Mouse (Mus musculus) lung, embryonic 16.5 days (tissue): ENCODE measurements around the gene Dmrt3. TPM values are rescaled to one million over a fixed set of nuclear protein-coding genes. Genes with fewer than 3 reads are reported as not detected.

Experiments
- ATAC-seq: fragments of 200-750 bp; cut with Nextera tagmentation; 2 replicates; pipeline ENCODE4 v1.8.0; 2017; ENCODE audit warnings: low read depth, mild to moderate bottlenecking, moderate library complexity
- H3K27ac ChIP-seq: fragments of 300-500 bp; sonication (generic); 2 replicates; pipeline ENCODE4 v1.5.1; 2014; ENCODE audit warnings: mild to moderate bottlenecking, control low read depth, low read length
- H3K27me3 ChIP-seq: fragments of 300-500 bp; sonication (generic); 2 replicates; pipeline ENCODE4 v1.6.1; 2014; ENCODE audit warnings: low read depth, low read length, mixed read lengths; ENCODE audit not compliant: control insufficient read depth, insufficient read depth
- H3K36me3 ChIP-seq: fragments of 300-500 bp; sonication (generic); 2 replicates; pipeline ENCODE4 v1.6.1; 2014; ENCODE audit warnings: low read length; ENCODE audit not compliant: control insufficient read depth, insufficient read depth
- H3K4me1 ChIP-seq: fragments of 300-500 bp; sonication (generic); replicated peaks from 2 replicates; pipeline ENCODE4 v1.6.1; 2014; ENCODE audit warnings: low read length, mixed read lengths; ENCODE audit not compliant: control insufficient read depth, insufficient read depth
- H3K4me2 ChIP-seq: fragments of 300-500 bp; sonication (generic); 2 replicates; pipeline ENCODE4 v1.6.1; 2014; ENCODE audit warnings: low read depth, low read length, control low read depth
- H3K4me3 ChIP-seq: fragments of 300-500 bp; sonication (generic); 2 replicates; pipeline ENCODE4 v1.5.1; 2014; ENCODE audit warnings: mild to moderate bottlenecking, low read length, control low read depth
- H3K9ac ChIP-seq: fragments of 300-500 bp; sonication (generic); 2 replicates; pipeline ENCODE4 v1.6.1; 2014; ENCODE audit warnings: low read length, control low read depth
- H3K9me3 ChIP-seq: fragments of 300-500 bp; sonication (generic); 2 replicates; pipeline ENCODE4 v1.6.1; 2016; ENCODE audit warnings: low read length; ENCODE audit not compliant: control insufficient read depth
- WGBS: fragments of 180-500 bp; shearing (Covaris S2); extraction: QIAGEN DNeasy Blood & Tissue Kit; methylation state at CpG from one replicate; pipeline ENCODE4 v1.1.7; 2014; 5-methylcytosine and 5-hydroxymethylcytosine counted together
- polyA plus RNA-seq: library from polyadenylated mRNA; unstranded; fragments of >200 nt; fragmentation: Nextera tagmentation; extraction: Ambion mirVana; gene quantifications from 2 replicates; pipeline ENCODE4 v1.2.1, GENCODE M21; 2015

Gene Dmrt3
- polyA plus RNA-seq, 1 experiment from 2014 or later: 0.44 TPM

DNA sequence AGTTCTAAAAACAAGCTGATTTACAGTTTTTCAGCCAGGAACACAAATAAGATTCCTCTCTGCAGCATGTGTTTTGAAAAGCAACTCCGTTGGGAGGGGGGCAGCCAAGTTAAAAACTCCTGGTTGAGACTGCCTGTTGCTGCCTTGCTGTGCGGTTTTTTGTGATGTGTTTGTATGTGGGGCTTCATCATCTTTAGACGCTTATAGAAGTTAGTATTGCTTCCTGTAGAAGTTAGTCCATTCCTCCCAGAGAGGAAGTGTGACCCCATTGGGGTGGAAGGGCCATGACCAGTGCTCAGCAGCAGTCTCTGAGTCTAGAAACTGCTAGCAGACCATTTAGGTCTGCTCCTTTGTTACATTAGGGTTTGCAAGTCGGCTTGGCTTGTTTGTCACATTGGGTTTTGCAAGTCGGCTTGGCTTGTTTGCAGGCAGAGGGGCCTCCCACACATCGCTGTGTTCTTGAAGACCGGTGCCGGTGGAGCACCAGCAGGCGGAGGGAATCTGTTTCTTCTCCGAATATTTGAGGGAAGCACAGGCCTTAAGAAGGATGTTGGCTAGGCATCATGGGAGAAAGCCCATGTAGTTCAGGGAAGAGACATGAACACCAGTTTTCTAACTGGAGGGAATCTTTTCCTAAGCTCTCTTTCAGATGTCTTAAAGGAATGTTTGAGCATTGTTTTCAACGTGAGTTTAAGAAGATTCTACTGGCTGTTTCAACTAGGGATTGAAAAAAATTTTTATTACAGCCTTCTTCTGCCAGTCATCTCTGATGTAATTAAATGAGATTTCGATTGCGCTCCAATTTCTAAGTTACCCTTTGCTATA is 3.6 kb downstream of the Dmrt3 start:
- H3K36me3 ChIP-seq: no peaks in the 10 kb centered on the region
- peaks cover 93% of the 10 kb centered on the region for H3K27me3 ChIP-seq
- WGBS: 13% methylated on average over 13 of the region's 13 CpGs
- H3K9me3 ChIP-seq: no peaks in the 10 kb centered on the region
- H3K4me3 ChIP-seq: no peak overlapping the region
- no peak overlapping the region for H3K9ac ChIP-seq
- H3K4me2 ChIP-seq: no peak overlapping the region
- H3K27ac ChIP-seq: no peak overlapping the region
- ATAC-seq: no peak
- peaks cover 17% of the 10 kb centered on the region for H3K4me1 ChIP-seq

DNA sequence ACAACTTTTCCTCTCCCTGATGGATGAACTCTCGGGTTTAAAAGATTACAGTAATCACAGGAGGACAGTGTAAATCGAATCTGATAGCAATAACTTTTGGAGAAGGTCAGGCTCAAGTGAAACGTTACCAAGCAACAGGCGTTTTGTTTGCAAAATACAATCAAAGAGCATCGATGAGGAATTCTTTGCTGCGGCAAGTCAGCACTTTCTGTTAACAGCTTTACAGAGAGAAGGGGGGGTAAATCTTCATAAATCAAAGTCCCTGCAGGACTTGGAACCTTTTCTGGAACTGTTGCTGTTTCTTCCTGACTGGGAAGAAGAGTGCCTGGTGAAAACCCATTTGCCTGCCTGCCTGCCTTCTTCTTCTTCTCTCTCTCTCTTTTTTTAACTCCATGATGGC is 5.8 kb downstream of the Dmrt3 start:
- Histone ChIP-seq H3K36me3 (no peaks in the 10 kb centered on the region), H3K4me3 (no peak overlapping the region), H3K27me3 (peaks cover 95% of the 10 kb centered on the region), H3K9ac (no peak overlapping the region), H3K4me2 (no peak overlapping the region), H3K4me1 (peaks cover 5% of the 10 kb centered on the region), H3K27ac (no peak overlapping the region), H3K9me3 (no peaks in the 10 kb centered on the region)
- 10% methylated on average over 6 of the region's 6 CpGs for WGBS
- ATAC-seq: no peak

DNA sequence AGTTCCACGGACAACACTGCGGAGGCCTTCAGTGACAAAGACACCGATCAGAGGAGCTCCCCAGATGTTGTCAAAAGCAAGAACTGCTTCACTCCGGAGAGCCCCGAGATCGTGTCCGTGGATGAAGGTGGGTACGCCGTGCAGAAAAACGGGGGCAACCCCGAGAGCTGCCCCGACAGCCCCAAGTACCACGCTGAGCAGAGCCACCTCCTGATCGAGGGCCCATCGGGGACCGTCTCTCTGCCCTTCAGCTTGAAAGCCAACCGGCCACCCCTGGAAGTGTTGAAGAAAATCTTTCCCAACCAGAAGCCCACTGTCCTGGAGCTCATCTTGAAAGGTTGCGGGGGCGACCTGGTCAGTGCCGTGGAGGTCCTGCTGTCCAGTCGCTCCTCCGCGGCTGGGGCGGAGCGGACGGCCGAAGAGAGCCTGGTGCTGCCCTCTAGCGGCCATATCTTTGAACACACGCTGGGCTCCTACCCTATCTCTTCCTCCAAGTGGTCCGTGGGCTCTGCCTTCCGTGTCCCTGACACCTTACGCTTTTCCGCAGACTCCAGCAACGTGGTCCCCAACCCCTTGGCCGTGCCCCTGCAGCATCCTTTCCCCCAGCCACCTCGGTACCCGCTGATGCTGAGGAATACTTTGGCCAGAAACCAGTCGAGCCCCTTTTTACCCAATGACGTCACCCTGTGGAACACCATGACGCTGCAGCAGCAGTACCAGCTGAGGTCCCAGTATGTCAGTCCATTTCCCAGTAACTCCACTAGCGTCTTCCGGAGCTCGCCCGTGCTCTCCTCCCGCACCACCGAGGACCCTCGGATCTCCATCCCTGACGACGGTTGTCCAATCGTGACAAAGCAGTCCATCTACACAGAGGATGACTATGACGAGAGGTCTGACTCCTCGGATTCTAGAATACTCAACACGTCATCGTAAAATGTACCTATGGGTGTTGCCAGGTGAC is 12.5 kb downstream of the Dmrt3 start:
- no peak overlapping the region for H3K27ac ChIP-seq

DNA sequence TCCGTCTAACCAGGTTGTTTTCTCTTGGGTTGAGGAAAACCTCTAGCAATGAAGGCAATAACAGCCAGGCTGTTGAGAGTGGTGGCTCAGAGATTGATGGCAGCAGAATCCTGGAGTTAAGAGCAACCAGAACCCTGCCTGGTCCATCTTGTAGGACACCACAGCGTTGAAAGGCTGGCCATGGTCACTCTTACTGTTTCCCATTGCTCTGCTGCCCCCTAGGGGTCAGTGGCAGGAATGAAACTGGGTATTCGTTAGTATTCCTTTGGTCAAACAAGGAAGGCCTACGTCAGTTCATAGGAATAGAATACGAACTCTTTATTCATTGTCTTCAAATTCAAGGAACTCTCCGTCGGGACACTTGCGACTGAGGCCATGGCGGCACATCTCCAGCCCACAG is 18.4 kb downstream of the Dmrt3 start:
- H3K9me3 ChIP-seq: no peaks in the 10 kb centered on the region
- no peaks in the 10 kb centered on the region for H3K4me1 ChIP-seq
- 9% methylated on average over 9 of the region's 9 CpGs for WGBS
- ATAC-seq: peak; percentile 67
- H3K36me3 ChIP-seq: no peaks in the 10 kb centered on the region
- no peak overlapping the region for H3K4me2 ChIP-seq
- no peak overlapping the region for H3K4me3 ChIP-seq
- H3K27ac ChIP-seq: no peak overlapping the region
- no peak overlapping the region for H3K9ac ChIP-seq
- H3K27me3 ChIP-seq: peaks cover 36% of the 10 kb centered on the region

More for the DNA sequence above, 12.5 kb downstream of the Dmrt3 start:
- H3K27me3 ChIP-seq: peaks cover 84% of the 10 kb centered on the region
- 30% methylated on average over 54 of the region's 54 CpGs for whole genome bisulfite sequencing
- no peaks in the 10 kb centered on the region for H3K9me3 ChIP-seq
- ATAC-seq: peak; percentile 73
- no peak overlapping the region for H3K9ac ChIP-seq
- peak overlapping the region; percentile 28 for H3K4me3 ChIP-seq
- H3K36me3 ChIP-seq: no peaks in the 10 kb centered on the region
- peak overlapping the region; percentile 47 for H3K4me2 ChIP-seq
- H3K4me1 ChIP-seq: peaks cover 3% of the 10 kb centered on the region

DNA sequence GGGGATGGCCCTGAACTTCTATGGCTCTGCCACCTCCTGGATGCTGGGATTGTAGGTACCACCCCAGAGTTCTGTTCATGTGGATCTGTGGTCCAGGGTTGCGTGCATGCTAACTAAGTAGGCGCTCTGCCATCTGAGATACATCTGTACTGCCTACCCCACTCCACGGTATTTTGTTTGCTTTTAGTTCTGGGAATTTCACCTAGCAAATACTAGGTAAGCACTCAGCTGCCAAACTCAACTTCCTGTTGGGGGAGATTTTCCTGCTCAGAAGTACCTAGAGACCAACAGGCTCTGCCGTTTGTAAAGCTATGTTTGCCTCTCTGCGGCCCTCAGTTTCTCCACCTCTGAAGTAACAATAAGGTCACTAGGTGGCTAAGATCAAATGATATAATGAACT is 25.0 kb downstream of the Dmrt3 start:
- 51% methylated on average over 5 of the region's 5 CpGs for WGBS
- Histone ChIP-seq H3K4me1 (peaks cover 7% of the 10 kb centered on the region; the same call in 1 of the 2 replicates), H3K4me3 (no peak overlapping the region), H3K27ac (no peak overlapping the region), H3K27me3 (no peaks in the 10 kb centered on the region), H3K9ac (no peak overlapping the region), H3K4me2 (peak overlapping the region; percentile 61), H3K36me3 (no peaks in the 10 kb centered on the region), H3K9me3 (no peaks in the 10 kb centered on the region)
- ATAC-seq: peak; percentile 64

DNA sequence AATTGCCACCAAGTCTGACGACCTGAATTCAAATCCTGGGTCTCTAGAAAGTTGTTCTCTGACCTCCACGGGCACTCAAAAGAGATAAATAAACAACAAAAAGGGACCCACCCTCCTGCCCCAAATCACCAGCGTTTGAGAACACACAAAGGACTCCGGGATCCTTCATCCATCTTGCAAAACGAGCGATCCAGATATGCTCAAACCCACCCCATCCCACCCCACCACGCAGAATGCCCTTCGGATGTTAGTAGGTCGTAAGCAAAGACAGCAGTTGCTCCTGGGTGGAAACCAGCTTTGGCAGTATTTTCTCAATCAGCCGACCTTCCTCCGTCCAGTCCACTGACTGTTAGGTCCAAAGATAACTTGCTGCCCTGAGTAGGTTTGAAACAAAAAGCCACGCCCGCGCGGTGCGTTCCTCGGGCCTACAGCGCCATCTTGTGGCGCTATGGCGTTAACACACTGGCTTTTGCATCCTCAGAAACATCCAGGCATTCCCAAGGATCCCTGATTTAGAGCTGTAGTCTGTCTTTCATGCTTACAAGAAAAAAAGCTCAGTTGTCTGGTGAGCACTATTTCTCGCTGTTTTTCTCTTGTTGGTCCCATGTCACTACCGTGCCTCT is 25.6 kb downstream of the Dmrt3 start:
- H3K4me3 ChIP-seq: peak overlapping the region; percentile 37

DNA sequence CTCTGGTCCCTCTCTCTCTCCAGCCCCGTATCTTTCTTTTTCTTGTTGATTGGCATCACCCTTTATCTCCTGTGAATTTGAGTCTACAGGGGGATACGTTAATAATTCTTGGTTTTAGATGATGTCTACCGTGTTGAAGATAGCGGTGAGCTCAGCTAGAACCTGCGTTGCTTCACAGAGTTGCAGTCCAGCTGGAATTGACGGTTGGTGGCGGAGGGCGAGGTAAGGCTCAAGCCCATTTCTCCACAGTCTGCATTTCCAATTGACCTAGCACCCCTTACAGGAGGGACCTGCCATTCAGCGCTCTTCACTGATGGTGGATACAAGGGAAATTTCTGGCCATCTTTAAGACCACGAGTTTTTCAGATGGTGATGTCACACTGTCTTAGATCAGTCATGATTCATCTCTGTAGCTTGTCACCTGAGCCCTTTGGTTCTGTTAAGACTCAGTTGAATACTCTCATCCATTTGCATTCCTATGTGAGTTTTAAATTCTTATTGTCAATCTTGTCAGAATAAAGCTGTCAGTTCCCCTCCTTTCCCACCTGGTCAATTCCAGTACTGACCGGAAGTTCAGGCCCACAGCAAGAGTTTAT is 28.8 kb downstream of the Dmrt3 start:
- 69% methylated on average over 11 of the region's 11 CpGs for WGBS

More for the DNA sequence above, 25.6 kb downstream of the Dmrt3 start:
- Histone ChIP-seq H3K4me1 (peaks cover 7% of the 10 kb centered on the region; the same call in 1 of the 2 replicates), H3K27me3 (no peaks in the 10 kb centered on the region), H3K36me3 (no peaks in the 10 kb centered on the region), H3K27ac (no peak overlapping the region), H3K4me2 (peak overlapping the region; percentile 61), H3K9me3 (no peaks in the 10 kb centered on the region), H3K9ac (no peak overlapping the region)
- ATAC-seq: peak; percentile 54; the same call in 1 of the 2 replicates
- WGBS: 8% methylated on average over 22 of the region's 22 CpGs

DNA sequence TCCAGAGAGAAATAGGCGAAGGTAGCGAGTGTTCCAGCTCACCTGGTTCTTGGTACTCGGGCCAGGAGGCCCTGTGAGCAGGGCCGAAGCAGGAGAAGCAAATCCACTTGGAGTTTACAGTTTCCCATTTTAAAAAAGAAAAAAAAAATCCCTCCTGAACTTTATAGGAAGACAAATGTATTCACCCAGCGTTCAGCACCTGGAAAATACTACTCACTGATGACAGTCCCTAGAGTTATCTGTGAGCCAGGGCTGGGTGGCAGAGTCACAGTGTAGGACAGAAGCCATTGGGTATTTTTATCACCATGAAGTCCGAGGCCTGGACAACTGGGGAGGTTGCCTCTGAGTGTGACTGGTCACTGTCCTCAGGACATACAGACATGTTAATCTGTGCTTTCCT is 31.7 kb downstream of the Dmrt3 start:
- H3K27me3 ChIP-seq: no peaks in the 10 kb centered on the region
- WGBS: 83% methylated on average over 6 of the region's 6 CpGs
- ATAC-seq: no peak

More for the DNA sequence above, 28.8 kb downstream of the Dmrt3 start:
- no peak for ATAC-seq
- Histone ChIP-seq H3K9me3 (no peaks in the 10 kb centered on the region), H3K4me1 (peaks cover 7% of the 10 kb centered on the region; the same call in 1 of the 2 replicates), H3K27ac (no peak overlapping the region), H3K4me3 (no peak overlapping the region), H3K4me2 (no peak overlapping the region), H3K36me3 (no peaks in the 10 kb centered on the region), H3K27me3 (no peaks in the 10 kb centered on the region), H3K9ac (no peak overlapping the region)

More for the DNA sequence above, 31.7 kb downstream of the Dmrt3 start:
- Histone ChIP-seq H3K27ac (no peak overlapping the region), H3K36me3 (no peaks in the 10 kb centered on the region), H3K4me2 (no peak overlapping the region), H3K4me3 (no peak overlapping the region), H3K4me1 (no peaks in the 10 kb centered on the region), H3K9ac (no peak overlapping the region), H3K9me3 (no peaks in the 10 kb centered on the region)
